Mouse (Mus musculus) myocyte (in vitro differentiated cells): ENCODE measurements around the gene Heatr6.

Experiments
- E2F4 ChIP-seq: IDR thresholded peaks from one replicate; pipeline ENCODE4 v1.6.1; 2011; ENCODE audit warnings: mild to moderate bottlenecking, control low read depth, moderate library complexity; ENCODE audit not compliant: insufficient read depth
- POLR2A ChIP-seq: IDR thresholded peaks from one replicate; pipeline ENCODE4 v1.6.1; 2011; ENCODE audit warnings: low read depth, mild to moderate bottlenecking, control low read depth, moderate library complexity; ENCODE audit not compliant: insufficient read length
- TCF12 ChIP-seq: IDR thresholded peaks from one replicate; pipeline ENCODE4 v1.6.1; 2011; ENCODE audit warnings: mild to moderate bottlenecking, control low read depth; ENCODE audit not compliant: poor library complexity, insufficient read depth, severe bottlenecking

DNA sequence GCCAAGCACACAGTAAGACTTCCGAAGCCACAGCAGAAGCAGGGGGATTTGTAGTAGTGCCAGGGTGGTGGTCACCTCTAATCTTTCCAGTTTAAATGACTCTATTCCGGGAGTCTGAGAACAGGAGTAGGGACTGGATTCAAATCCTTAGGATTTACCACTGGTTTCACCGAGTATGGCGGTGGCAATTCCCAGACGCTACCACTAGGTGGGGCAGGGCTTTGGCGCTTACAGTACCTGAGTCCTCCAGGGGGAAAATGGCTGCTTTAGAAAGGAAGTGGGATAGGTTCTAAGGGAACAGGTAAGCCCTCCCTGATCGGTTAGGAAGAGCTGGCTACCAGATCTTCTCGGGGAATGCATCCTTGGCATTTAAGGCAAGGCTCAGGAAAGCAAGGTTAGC, 78.9 kb downstream of the Heatr6 start:
- no peak for TF ChIP-seq POLR2A
- TF ChIP-seq E2F4, result no peak
- TF ChIP-seq TCF12, result no peak
